Mouse (Mus musculus): ENCODE measurements at regions not wholly inside any gene's neighbourhood (a gene's known extent, or its start where the extent isn't known, plus 50 kb on each side); places are given as distances from the start of the nearest gene placed in this dataset.
A peak's percentile ranks its signal among the peaks of the same experiment; 100 is the strongest.

DNA sequence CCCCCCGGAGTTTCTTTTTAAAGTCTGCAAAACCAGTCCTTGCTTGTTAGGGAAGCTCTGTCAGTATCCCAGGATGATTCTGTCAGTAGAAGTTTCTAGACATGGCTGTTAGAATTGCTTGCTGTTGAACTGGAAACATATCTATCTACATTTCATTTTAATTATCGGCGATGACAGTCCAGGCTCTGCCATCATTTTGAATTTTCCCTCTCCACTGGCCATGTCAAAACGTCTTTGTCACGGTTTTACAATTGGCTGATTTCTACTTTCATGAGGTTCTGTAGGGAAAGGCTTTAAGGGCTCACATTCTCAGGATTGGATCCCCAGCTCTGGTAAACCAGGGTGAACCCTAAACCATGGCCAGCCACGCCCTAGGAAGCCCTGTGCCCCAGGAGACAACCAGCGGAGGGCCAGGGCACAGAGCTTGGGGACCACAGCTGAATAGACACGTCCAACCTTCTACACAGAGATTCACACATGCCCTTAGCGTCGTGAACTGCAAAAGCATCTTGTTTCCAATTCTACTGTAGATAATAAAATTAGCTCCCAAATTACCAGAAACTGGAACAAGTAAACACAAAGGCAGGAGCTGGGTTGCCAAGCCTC is 177.8 kb downstream of the Efcab1 start:
- no peaks in the 10 kb centered on the region for H3K36me3 ChIP-seq (ENCODE audit: insufficient read depth, low read length)
- no peak for TF ChIP-seq CTCF (conservative IDR thresholded peaks at IDR 0.05; ENCODE audit: low read length)
- TF ChIP-seq NANOG (IDR thresholded peaks at IDR 0.05; ENCODE audit: borderline replicate concordance, low read length), result no peak
- no peak for TF ChIP-seq POU5F1 (IDR thresholded peaks at IDR 0.05; ENCODE audit: borderline replicate concordance, low read length)
- H3K27me3 ChIP-seq (ENCODE audit: insufficient read depth, low read length), result peaks cover 5% of the 10 kb centered on the region
- H3K4me1 ChIP-seq (replicated peaks; ENCODE audit: low read depth, low read length), result peaks cover 18% of the 10 kb centered on the region
- no peaks in the 10 kb centered on the region for H3K9me3 ChIP-seq (ENCODE audit: low read length)
- H3K4me3 ChIP-seq (replicated peaks; ENCODE audit: low read length), result peak overlapping the region; percentile 74

DNA sequence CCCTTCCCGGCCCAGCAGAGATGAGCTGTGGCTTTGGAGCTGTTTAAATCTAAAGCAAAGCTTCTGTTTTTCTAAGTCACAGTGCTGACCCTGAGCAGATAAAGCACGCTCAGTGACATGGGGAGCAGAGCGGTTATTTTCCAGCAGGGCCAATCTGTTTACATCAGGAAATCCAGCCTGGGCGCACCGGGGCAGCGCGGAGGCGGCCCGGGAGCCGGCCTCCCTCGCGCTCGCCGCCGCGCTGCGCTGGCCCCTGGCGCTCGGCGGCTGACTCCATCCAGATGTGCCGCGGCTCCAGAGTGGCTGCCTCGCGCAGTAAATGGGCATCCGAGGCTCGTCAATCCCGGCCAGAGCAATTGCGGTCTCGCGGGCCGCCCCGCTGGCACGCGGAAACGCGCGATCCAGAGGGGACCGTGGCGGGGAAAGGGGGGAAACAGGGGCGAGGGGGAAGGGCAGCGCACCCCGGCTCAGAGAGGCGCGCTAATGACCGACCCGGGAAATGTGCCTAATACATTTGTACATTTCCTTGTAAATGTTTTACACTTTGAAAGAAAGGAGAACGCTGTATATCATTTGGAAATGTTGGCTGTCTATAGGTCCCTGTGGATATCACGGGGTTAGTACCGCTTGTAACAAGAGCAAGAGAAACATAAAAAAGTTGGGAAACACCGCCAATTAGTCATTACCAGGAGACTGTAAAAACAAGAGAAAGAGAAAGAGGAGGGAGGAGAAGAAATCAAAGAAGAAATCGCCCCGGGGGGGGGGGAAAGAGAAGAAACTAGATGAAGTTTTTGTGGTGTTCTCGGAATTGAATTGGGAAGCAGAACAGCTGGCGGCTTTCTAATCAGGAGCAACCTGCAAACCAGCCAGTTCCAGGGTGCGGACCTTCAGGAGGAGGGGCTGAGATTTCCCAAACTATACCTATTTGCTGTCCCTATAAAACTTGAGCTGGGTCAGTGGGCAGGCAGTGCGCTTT is 178.6 kb downstream of the Efcab1 start:
- H3K27me3 ChIP-seq (ENCODE audit: insufficient read depth, low read length), result peaks cover 5% of the 10 kb centered on the region
- H3K4me1 ChIP-seq (replicated peaks; ENCODE audit: low read depth, low read length), result peaks cover 14% of the 10 kb centered on the region
- peak overlapping the region; percentile 74 for H3K4me3 ChIP-seq (replicated peaks; ENCODE audit: low read length)
- H3K9me3 ChIP-seq (ENCODE audit: low read length), result no peaks in the 10 kb centered on the region
- TF ChIP-seq NANOG (IDR thresholded peaks at IDR 0.05; ENCODE audit: borderline replicate concordance, low read length) (no peak), CTCF (conservative IDR thresholded peaks at IDR 0.05; ENCODE audit: low read length) (no peak)
- no peaks in the 10 kb centered on the region for H3K36me3 ChIP-seq (ENCODE audit: insufficient read depth, low read length)

DNA sequence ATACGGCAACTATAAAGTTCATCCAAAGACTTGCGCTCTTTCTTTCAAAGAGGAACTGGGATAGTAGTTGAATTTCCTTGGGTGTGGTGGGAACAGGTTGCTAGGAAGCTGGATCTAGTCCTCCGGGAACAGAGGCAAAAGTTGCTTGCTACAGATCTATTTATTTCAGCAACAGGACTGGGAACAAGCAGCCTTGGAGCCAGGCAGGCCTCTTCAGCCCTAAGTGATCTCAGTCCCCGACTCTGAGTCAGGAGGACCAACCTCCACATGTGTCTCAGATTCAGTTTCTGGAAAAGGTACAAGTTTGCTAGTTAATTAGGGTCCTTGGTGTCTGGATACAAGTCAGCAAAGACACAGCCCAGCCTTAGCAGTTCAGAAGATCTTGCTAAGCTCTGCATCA is 180.2 kb downstream of the Efcab1 start:
- Histone ChIP-seq H3K4me3 (replicated peaks; ENCODE audit: low read length) (no peak overlapping the region), H3K36me3 (ENCODE audit: insufficient read depth, low read length) (no peaks in the 10 kb centered on the region), H3K9me3 (ENCODE audit: low read length) (no peaks in the 10 kb centered on the region), H3K4me1 (replicated peaks; ENCODE audit: low read depth, low read length) (peaks cover 14% of the 10 kb centered on the region), H3K27me3 (ENCODE audit: insufficient read depth, low read length) (peaks cover 5% of the 10 kb centered on the region)
- TF ChIP-seq CTCF (conservative IDR thresholded peaks at IDR 0.05; ENCODE audit: low read length), result no peak
- no peak for TF ChIP-seq NANOG (IDR thresholded peaks at IDR 0.05; ENCODE audit: borderline replicate concordance, low read length)
- no peak for TF ChIP-seq POU5F1 (IDR thresholded peaks at IDR 0.05; ENCODE audit: borderline replicate concordance, low read length)

DNA sequence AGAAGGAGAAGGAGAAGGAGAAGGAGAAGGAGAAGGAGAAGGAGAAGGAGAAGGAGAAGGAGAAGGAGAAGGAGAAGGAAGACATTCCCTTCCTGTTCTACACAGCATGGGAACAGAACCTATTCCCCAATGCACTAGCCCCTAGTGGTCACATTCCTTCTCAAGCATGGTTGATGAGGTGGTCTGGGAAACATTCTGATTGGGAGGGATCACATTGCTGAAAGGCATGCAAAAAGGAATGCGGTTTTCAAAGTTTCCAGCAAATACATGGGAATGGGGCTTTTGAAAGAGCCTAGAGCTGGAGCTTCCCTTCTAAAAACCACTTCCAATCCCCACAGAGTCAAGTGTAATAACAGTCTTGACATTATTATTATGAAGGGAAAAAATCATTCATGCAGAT is 197.5 kb downstream of the Efcab1 start:
- no peaks in the 10 kb centered on the region for H3K4me1 ChIP-seq (replicated peaks; ENCODE audit: low read depth, low read length)
- H3K36me3 ChIP-seq (ENCODE audit: insufficient read depth, low read length), result no peaks in the 10 kb centered on the region
- no peaks in the 10 kb centered on the region for H3K27me3 ChIP-seq (ENCODE audit: insufficient read depth, low read length)
- H3K9me3 ChIP-seq (ENCODE audit: low read length), result no peaks in the 10 kb centered on the region
- TF ChIP-seq POU5F1 (IDR thresholded peaks at IDR 0.05; ENCODE audit: borderline replicate concordance, low read length) (no peak), CTCF (conservative IDR thresholded peaks at IDR 0.05; ENCODE audit: low read length) (no peak), NANOG (IDR thresholded peaks at IDR 0.05; ENCODE audit: borderline replicate concordance, low read length) (no peak)
- no peak overlapping the region for H3K4me3 ChIP-seq (replicated peaks; ENCODE audit: low read length)

DNA sequence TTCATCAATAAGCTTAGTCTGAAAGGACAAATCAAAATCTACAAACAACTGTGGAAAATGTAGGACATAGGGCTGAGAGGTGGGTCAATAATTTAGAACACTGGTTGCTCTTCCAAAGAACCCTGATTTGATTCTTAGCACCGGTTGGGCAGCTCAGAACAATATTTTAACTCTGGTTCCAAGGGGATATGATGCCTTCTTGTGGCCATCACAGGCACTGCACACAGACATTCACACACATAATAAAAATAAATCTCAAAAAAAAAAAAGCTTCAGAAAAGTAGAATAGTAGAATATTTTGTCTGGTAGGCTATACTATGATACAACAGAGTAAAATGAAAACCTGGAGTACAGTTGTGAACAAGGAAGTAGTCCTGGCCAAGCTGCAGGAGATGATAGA is 200.8 kb downstream of the Efcab1 start:
- H3K4me1 ChIP-seq (replicated peaks; ENCODE audit: low read depth, low read length), result no peaks in the 10 kb centered on the region
- TF ChIP-seq NANOG (IDR thresholded peaks at IDR 0.05; ENCODE audit: borderline replicate concordance, low read length) (no peak), CTCF (conservative IDR thresholded peaks at IDR 0.05; ENCODE audit: low read length) (peak; percentile 73)
- no peaks in the 10 kb centered on the region for H3K36me3 ChIP-seq (ENCODE audit: insufficient read depth, low read length)
- no peak overlapping the region for H3K4me3 ChIP-seq (replicated peaks; ENCODE audit: low read length)
- H3K9me3 ChIP-seq (ENCODE audit: low read length), result no peaks in the 10 kb centered on the region
- H3K27me3 ChIP-seq (ENCODE audit: insufficient read depth, low read length), result no peaks in the 10 kb centered on the region

DNA sequence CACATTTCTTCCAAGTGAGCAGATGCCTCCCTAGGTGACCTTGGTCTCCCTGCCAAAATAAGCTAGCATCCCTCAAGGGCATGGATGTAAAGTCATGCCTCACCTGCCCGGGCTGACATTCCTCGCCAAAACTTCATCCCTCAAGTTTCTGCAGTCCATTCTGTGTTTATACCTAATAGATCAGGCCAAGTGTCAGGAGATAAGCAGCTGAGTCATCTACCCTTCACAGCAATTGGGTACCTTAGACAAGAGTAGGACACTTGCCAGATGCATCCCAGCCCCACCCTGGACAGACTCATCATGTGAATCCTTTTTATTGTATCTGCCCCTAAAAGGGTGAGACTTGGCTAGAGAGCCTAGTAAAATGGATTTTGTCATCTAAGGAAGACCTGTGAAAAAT is 204.1 kb upstream of the Gm21897 start:
- Histone ChIP-seq H3K4me1 (replicated peaks; ENCODE audit: low read depth, low read length) (no peaks in the 10 kb centered on the region), H3K9me3 (ENCODE audit: low read length) (no peaks in the 10 kb centered on the region), H3K36me3 (ENCODE audit: insufficient read depth, low read length) (no peaks in the 10 kb centered on the region), H3K27me3 (ENCODE audit: insufficient read depth, low read length) (no peaks in the 10 kb centered on the region), H3K4me3 (replicated peaks; ENCODE audit: low read length) (no peak overlapping the region)
- no peak for TF ChIP-seq CTCF (conservative IDR thresholded peaks at IDR 0.05; ENCODE audit: low read length)
- no peak for TF ChIP-seq POU5F1 (IDR thresholded peaks at IDR 0.05; ENCODE audit: borderline replicate concordance, low read length)
- TF ChIP-seq NANOG (IDR thresholded peaks at IDR 0.05; ENCODE audit: borderline replicate concordance, low read length), result no peak

DNA sequence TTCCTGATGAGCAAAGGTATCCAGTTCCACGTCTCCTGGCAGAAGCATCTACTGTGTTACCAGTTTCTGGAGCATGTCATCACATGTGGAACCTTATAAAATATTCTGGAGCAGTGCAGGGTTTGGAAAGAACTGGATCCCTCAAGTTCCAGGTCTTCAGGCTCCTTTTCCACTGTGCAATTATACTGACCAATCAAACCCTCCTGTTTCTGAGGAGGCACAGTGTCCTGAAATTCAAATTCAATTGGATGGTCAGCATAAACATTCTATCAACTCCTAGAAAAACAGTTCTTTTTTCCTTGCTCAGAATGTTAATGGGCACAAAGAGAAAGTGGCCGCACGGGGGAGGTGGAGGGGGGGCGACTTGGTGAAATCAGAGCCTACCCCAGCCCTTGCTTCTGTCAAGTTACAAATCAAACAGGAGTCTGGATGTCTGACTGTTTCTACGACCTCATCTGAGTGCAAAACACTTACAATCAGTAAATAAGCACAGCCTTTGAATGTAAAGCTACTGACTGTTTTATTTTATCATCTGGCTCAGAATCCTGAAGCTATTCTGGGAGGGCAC is 203.2 kb upstream of the Gm21897 start:
- no peaks in the 10 kb centered on the region for H3K27me3 ChIP-seq (ENCODE audit: insufficient read depth, low read length)
- TF ChIP-seq POU5F1 (IDR thresholded peaks at IDR 0.05; ENCODE audit: borderline replicate concordance, low read length) (no peak), NANOG (IDR thresholded peaks at IDR 0.05; ENCODE audit: borderline replicate concordance, low read length) (no peak), CTCF (conservative IDR thresholded peaks at IDR 0.05; ENCODE audit: low read length) (no peak)
- no peaks in the 10 kb centered on the region for H3K36me3 ChIP-seq (ENCODE audit: insufficient read depth, low read length)
- no peak overlapping the region for H3K4me3 ChIP-seq (replicated peaks; ENCODE audit: low read length)
- no peaks in the 10 kb centered on the region for H3K9me3 ChIP-seq (ENCODE audit: low read length)
- H3K4me1 ChIP-seq (replicated peaks; ENCODE audit: low read depth, low read length), result no peaks in the 10 kb centered on the region

DNA sequence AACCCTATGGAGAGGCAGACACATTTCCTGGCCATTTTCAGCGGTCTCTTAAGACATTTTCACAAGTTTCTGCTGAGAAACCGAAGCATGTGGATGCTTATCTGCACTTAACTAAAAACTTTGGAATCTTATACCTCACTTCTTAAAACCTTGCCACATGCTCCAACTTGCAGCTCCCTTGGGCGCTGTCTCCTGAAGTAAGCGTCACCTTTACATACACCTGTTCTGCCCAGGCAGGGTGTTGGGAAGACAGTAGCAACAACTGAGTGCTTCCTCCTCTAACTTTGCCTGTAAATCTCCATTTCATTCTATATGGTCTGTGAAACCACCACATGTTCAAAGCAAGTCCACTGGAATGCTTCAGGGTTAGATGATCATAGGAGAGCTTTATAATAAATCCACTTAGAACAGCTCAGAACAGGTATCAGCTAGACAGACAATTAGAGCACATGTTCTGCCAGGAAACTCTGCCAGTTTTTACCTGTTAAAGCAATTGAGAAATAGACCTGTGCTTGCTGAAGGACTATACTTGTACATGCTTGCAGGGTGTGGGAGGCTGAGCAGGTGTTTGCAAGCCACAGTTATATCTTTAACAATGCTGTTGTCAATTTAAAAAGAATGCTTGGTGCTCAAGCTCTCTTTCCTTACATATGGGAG is 202.6 kb upstream of the Gm21897 start:
- Histone ChIP-seq H3K27me3 (ENCODE audit: insufficient read depth, low read length) (no peaks in the 10 kb centered on the region), H3K4me3 (replicated peaks; ENCODE audit: low read length) (no peak overlapping the region), H3K36me3 (ENCODE audit: insufficient read depth, low read length) (no peaks in the 10 kb centered on the region), H3K9me3 (ENCODE audit: low read length) (no peaks in the 10 kb centered on the region), H3K4me1 (replicated peaks; ENCODE audit: low read depth, low read length) (no peaks in the 10 kb centered on the region)
- TF ChIP-seq POU5F1 (IDR thresholded peaks at IDR 0.05; ENCODE audit: borderline replicate concordance, low read length) (no peak), NANOG (IDR thresholded peaks at IDR 0.05; ENCODE audit: borderline replicate concordance, low read length) (no peak), CTCF (conservative IDR thresholded peaks at IDR 0.05; ENCODE audit: low read length) (no peak)
